Mouse (Mus musculus) monocyte, adult 2 months (primary cell): Measurements from ENCODE around the gene Mif.
A peak's percentile ranks its signal among the peaks of the same experiment; 100 is the strongest.

Experiments
- DNase-seq, 2 experiments: peaks; one replicate each; pipeline ENCODE4 v3.0.0; 2022; ENCODE audit warnings: low spot score in 2 of 2, low read depth in 1 of 2

Gene Mif

DNA sequence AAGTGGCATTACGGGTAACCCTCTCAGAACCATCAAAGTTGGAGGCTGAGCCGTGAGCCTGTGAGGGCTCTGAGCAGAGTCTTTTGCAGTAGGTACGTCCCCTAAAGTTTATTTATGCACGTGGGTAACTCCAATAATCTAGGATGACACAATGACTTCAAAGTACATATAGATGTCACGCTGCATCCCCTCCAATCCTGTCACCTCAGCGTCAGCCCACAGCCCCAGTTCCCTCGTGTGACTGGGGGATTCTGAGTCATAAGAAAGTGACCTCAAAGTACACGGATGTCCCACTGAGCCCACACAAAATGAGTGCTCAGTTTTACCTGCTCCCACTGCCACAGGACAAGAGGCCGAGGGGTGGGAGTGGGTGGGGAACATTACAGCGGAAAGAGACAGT, 20.9 kb downstream of the Mif start:
- DNase-seq = no peak

DNA sequence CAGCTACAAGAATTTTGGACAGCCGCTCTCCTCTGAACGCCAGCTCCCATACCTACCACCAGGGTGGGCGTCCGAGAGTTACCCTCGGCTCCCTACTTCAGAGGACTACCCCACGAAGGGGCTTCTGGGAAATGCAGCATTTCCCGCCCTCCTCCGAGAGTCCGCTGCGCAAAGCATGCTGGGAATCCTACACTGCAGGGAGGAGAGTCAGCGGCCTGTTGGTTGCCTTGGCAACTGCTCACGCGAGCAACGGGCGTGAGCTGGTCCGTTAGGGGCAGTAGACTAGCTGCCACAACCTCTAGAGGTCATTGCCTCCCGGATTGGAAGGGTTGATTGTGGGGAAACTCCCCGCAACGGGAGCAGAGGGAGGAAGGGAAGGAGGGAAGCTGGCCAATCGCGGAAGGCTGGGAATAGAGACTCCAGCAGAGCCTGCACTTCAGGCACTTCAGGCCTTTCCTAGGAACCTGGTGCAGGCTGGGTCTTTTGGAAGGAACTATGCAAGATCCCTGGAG, 22.7 kb downstream of the Mif start, which contains the start of gene Gstt2:
Gstt2 (minus strand) TSS at position 177 of the 512 bp plus-strand sequence.
- DNase-seq = peak; percentile 62 to 63

DNA sequence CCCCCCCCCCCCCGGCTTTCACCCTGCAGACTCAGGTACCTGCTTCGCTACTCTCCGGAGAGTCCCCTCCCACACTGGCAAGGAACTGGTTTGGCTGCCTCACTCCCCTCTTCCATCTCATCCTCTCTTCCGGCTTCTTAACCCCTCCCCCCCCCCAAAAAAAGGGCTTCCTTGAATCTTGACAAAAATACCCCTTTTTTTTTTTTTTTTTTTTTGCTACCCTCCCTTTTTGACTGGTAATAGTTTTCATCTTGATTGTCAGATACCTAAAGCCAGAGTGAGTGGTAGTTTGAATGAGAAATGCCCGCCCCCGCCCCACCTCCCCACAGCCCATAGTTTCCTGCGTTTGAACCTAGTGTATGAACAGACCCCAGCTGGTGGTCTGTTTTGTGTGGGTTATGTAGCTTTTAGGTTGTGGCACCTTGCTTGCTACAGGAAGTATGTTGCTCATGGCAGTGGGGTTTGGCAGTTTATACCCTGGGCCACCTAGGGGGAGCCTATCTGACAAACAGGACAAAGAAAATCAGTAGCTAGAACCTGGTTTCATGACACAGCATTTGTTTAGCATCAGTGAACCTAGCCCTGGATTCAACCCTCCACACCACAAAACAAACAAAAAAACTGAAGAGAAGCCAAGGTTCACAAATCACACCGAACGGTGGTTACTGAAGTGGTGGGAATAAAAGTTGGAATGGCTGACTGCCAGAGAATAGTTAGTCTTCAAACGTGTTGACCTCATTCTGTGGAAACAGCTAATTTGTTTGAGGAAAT, 24.1 kb downstream of the Mif start:
- no peak for DNase-seq

DNA sequence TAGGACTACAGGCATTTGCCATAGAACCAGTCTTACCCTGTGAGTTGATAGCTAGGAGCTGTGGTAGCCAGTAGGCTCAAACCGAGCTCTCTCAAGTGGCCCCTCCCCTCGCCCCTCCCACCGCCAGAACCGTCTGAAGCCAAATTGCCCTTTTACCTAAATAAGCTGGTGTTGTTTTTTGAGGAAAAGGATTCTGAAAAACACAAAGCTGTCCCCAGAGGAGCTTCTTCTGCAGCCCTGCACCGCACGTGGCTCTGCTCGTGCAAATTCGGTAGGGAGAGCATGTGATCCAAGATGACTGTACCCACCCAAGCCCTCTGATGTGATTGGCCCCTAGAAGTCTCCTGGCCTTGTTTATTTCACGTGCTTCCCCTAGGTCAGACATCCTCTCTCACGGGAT, 24.7 kb downstream of the Mif start:
- DNase-seq = peak in 1 of 2 experiments; percentile 44

GRCm38 (mm10) chr10:75834721-75835120, 25.3 kb downstream of the Mif start:
- DNase-seq = no peak

DNA sequence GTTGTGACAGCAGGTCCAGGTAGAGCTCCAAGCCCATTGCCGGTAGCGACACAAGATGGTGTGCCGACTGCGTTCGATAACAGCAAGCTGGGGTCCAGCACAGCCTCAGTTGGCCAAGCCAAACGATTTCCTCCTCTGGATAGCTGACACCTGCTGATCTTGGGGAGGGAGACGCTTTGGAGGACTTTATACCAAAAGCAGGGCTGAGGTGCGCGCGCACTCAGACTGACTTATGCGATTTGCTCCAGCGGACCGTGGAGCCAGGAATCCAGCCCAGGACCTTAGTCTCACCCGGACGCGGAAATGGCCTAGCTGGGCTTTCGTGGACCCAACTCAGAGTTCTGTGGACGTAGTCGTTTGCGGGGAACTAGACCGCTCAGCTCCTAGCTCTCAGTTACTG, 25.8 kb downstream of the Mif start:
- peak in 1 of 2 experiments; percentile 30 for DNase-seq

- no peak for DNase-seq
Observed at GRCm38 (mm10) chr10:75833456-75834080, 26.5 kb downstream of the Mif start.

GRCm38 (mm10) chr10:75832272-75832895, 27.7 kb downstream of the Mif start:
- peak in 1 of 2 experiments; percentile 25 for DNase-seq

DNA sequence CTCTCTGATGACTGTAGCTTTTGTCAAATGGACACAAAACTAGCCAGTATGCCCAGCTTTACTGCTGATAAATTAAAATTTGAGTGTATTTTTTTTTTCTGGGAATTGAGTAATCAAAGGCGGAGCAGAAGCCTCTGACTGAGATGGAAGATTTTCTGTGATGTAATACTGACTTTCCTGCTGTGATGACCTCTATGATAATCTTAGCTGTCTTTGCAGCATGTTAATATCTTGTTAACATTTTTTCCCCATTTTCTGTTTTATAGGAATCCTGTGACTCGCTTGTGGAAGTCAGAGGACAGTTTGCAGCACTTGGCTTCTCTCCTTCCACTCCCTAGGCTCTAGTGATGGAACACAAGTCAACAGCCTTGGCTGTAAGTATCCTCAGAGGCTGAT, 29.8 kb downstream of the Mif start:
- no peak for DNase-seq

DNA sequence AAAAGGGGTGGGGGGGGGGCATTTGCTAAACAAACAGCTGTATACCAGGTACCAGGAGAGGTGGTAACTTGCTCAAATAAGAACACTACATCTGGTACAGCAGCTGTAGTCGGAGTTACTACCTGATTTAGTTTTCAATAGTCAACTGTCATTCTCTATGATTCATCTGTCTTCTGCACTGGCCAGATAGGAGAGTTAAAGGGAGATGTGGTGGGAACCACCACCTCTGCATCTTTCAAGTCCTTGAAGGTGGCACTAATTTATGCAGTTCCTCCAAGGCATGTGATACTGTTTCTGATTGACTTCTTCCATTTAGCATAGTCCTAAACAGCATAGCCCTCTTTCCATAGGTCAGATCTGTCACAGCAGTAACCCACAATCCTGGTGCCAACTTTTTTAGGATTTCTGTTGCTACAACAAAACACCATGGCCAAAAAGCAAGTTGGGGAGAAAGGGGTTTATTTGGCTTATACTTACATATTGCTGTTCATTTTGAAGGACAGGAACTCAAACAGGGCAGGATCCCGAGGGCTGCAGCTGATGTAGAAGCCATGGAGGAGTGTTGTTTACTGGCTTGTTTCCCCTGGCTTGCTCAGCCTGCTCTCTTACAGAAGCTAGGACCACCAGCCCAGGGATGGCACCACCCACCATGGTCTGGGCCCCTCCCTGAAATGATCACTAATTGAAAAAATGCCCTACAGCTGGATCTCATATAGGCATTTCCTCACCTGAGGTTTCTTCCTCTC, 30.3 kb downstream of the Mif start:
- DNase-seq = no peak

DNA sequence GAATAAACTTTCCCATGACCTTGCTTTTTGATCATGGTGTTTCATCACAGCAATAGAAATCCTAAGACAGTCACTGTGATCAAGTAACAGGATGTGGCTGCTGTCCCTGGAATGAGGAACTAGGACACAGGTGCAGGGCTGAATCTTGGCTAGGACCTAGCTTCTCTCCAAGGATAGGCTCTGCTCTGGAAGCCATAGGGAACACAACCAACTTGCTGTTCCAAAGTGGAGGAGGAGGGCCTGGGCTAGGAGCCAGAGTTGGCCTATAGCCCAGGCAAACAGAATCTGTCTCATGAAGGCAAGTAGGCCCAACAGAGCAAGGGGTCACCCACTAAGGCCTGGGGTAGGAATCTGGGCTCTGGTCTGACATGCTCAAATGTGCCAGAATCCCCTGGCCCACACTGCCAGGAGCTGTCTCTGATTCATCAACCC, 31.5 kb downstream of the Mif start:
- DNase-seq = no peak

GRCm38 (mm10) chr10:75827668-75828360, 32.2 kb downstream of the Mif start:
- DNase-seq = no peak

DNA sequence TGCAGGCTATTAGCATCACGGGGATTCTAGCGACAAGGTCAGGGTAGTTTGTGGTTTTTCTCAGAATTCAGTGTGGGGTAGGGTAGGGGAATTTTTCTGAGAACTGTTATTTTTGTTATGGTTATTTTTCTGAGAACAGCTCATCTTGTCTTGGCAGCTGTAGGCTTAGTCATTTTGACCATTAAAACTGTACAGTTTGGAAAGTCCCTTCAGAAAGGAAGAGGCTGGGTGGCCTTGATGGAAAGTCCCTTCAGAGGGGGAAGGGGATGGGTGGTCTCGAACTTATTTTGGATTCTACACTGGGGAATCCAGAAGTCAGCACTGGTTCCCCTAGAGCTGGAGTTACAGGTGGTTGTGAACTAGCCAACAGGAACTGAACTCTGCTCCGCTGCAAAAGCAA, 35.5 kb downstream of the Mif start:
- no peak for DNase-seq

DNA sequence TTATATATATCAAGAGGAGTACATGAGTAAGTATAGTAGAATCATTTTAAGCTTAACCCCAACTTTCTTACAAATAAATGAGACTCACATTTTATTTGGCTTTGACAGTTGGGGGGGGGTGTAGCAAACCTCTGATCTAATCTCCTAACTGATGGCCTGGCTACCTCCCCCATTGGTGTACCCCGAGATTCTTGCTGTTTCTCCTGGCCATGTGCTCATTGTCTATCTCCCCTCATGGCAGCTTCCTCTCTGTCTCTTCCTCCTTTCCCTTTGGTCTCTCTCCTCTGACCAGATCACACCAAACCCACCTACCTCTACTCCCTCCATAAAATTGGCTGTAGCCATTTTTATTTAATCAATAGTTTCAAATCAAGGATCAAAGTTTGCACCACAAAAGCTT, 36.3 kb downstream of the Mif start:
- DNase-seq = no peak

- DNase-seq = no peak
Observed at GRCm38 (mm10) chr10:75822443-75822842, 37.6 kb downstream of the Mif start, which contains the start of gene Gstt4. Gene Gstt4 (minus strand): TSS chr10:75822543.

DNA sequence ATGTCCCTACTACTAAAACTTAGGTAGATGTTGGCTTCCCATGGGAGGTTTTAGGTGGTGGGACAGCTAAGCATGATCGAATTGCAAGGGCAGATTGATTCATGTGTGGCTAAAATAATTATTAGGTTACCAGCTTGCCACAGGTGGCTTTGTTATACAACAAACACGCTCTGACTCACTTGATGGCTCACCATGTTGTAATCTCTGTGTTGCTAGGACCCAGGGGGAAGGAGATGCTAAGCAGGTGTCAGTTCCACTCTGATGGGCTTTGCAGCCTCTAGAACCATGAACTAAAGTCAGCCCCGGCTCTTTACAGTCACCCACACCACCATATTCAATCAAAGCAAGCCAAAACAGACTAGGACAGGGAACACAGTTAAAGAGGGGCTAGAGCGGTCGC, 40.2 kb downstream of the Mif start:
- DNase-seq = no peak

GRCm38 (mm10) chr10:75818641-75819040, 41.4 kb downstream of the Mif start:
- no peak for DNase-seq
